Mouse (Mus musculus) intestine, postnatal 0 days (tissue): ENCODE results near the gene Gm49368. TPM values are rescaled to one million over a fixed set of nuclear protein-coding genes. Genes with fewer than 3 reads are reported as not detected.

ENCODE experiments used
- ATAC-seq: fragments of 200-750 bp; cut with Nextera tagmentation; 2 replicates; pipeline ENCODE4 v1.8.0; 2017; ENCODE audit warnings: mild to moderate bottlenecking, moderate TSS enrichment, moderate library complexity
- H3K27ac ChIP-seq: fragments of 300-500 bp; sonication (generic); 2 replicates; pipeline ENCODE4 v1.5.1; 2014; ENCODE audit warnings: mild to moderate bottlenecking, low read depth, low read length, moderate library complexity
- H3K27me3 ChIP-seq: fragments of 300-500 bp; sonication (generic); replicated peaks from 2 replicates; pipeline ENCODE4 v1.6.1; 2014; ENCODE audit warnings: low read length, mixed read lengths; ENCODE audit not compliant: control insufficient read depth, insufficient read depth
- H3K36me3 ChIP-seq: fragments of 300-500 bp; sonication (generic); 2 replicates; pipeline ENCODE4 v1.6.1; 2014; ENCODE audit warnings: mild to moderate bottlenecking, moderate library complexity; ENCODE audit not compliant: control insufficient read depth, insufficient read depth
- H3K4me1 ChIP-seq: fragments of 300-500 bp; sonication (generic); replicated peaks from 2 replicates; pipeline ENCODE4 v1.6.1; 2014; ENCODE audit warnings: antibody characterized with exemption, low read length, mixed read lengths; ENCODE audit not compliant: control insufficient read depth, insufficient read depth
- H3K4me2 ChIP-seq: fragments of 300-500 bp; sonication (generic); replicated peaks from 2 replicates; pipeline ENCODE4 v1.6.1; 2014; ENCODE audit warnings: low read depth, mild to moderate bottlenecking, moderate library complexity
- H3K4me3 ChIP-seq: fragments of 300-500 bp; sonication (generic); 2 replicates; pipeline ENCODE4 v1.5.1; 2014; ENCODE audit warnings: low read depth, low read length
- H3K9ac ChIP-seq: fragments of 300-500 bp; sonication (generic); 2 replicates; pipeline ENCODE4 v1.6.1; 2014; ENCODE audit warnings: mild to moderate bottlenecking, low read depth, low read length
- H3K9me3 ChIP-seq: fragments of 300-500 bp; sonication (generic); 2 replicates; pipeline ENCODE4 v1.6.1; 2016; ENCODE audit warnings: mixed run types; ENCODE audit not compliant: control insufficient read depth
- CTCF ChIP-seq: sonication (generic); IDR thresholded peaks from 2 replicates; pipeline ENCODE4 v1.5.1; 2016; ENCODE audit warnings: low read depth, mild to moderate bottlenecking, control low read depth, antibody characterized with exemption, moderate library complexity
- WGBS: fragments of 180-500 bp; shearing (Covaris S2); extraction: QIAGEN DNeasy Blood & Tissue Kit; methylation state at CpG from one replicate; pipeline ENCODE4 v1.1.7; 2014; 5-methylcytosine and 5-hydroxymethylcytosine counted together
- polyA plus RNA-seq: library from polyadenylated mRNA; unstranded; fragments of >200 nt; fragmentation: Nextera tagmentation; extraction: Ambion mirVana; gene quantifications from 2 replicates; pipeline ENCODE4 v1.2.1, GENCODE M21; 2015

Gm49368 gene
- polyA plus RNA-seq, 1 experiment from 2014 or later: not detected

- H3K4me2 ChIP-seq: no peak overlapping the region
- H3K27ac ChIP-seq: no peak overlapping the region
- no peak for TF ChIP-seq CTCF
- H3K4me1 ChIP-seq: no peaks in the 10 kb centered on the region; the same call in 1 of the 2 replicates
- H3K27me3 ChIP-seq: no peaks in the 10 kb centered on the region
- 90% methylated on average over 4 of the region's 4 CpGs for WGBS
- no peaks in the 10 kb centered on the region for H3K9me3 ChIP-seq
- H3K36me3 ChIP-seq: no peaks in the 10 kb centered on the region
- H3K9ac ChIP-seq: no peak overlapping the region
- H3K4me3 ChIP-seq: no peak overlapping the region
- no peak for ATAC-seq
Observed at GRCm38 (mm10) chr7:128023565-128023964, 38.9 kb upstream of the Gm49368 start.

- Histone ChIP-seq H3K36me3 (no peaks in the 10 kb centered on the region), H3K4me1 (no peaks in the 10 kb centered on the region; the same call in 1 of the 2 replicates), H3K9me3 (no peaks in the 10 kb centered on the region), H3K27ac (no peak overlapping the region), H3K27me3 (no peaks in the 10 kb centered on the region), H3K4me3 (no peak overlapping the region), H3K4me2 (no peak overlapping the region), H3K9ac (no peak overlapping the region)
- WGBS: 83% methylated on average over 9 of the region's 9 CpGs
- no peak for ATAC-seq
- TF ChIP-seq CTCF: no peak
Observed at GRCm38 (mm10) chr7:128024364-128024763, 38.1 kb upstream of the Gm49368 start.

GRCm38 (mm10) chr7:128024932-128025331 is 37.6 kb upstream of the Gm49368 start:
- no peak overlapping the region for H3K27ac ChIP-seq

GRCm38 (mm10) chr7:128025381-128025780 is 37.1 kb upstream of the Gm49368 start:
- Histone ChIP-seq H3K4me3 (no peak overlapping the region), H3K4me2 (no peak overlapping the region), H3K4me1 (no peaks in the 10 kb centered on the region), H3K27me3 (no peaks in the 10 kb centered on the region), H3K9ac (no peak overlapping the region), H3K27ac (no peak overlapping the region), H3K36me3 (no peaks in the 10 kb centered on the region), H3K9me3 (no peaks in the 10 kb centered on the region)
- 76% methylated on average over 4 of the region's 4 CpGs for WGBS
- TF ChIP-seq CTCF: no peak
- no peak for ATAC-seq

More at GRCm38 (mm10) chr7:128024932-128025331, 37.6 kb upstream of the Gm49368 start:
- Histone ChIP-seq H3K9ac (no peak overlapping the region), H3K27me3 (no peaks in the 10 kb centered on the region), H3K4me1 (no peaks in the 10 kb centered on the region; the same call in 1 of the 2 replicates), H3K9me3 (no peaks in the 10 kb centered on the region), H3K36me3 (no peaks in the 10 kb centered on the region), H3K4me3 (no peak overlapping the region), H3K4me2 (no peak overlapping the region)
- no peak for ATAC-seq
- 80% methylated on average over 4 of the region's 4 CpGs for WGBS
- no peak for TF ChIP-seq CTCF

- H3K4me2 ChIP-seq: peak overlapping the region; percentile 44
Observed at GRCm38 (mm10) chr7:128031403-128031976, 31.0 kb upstream of the Gm49368 start.

GRCm38 (mm10) chr7:128032290-128032988 is 30.0 kb upstream of the Gm49368 start:
- ATAC-seq: peak; percentile 93
- Histone ChIP-seq H3K9ac (peak overlapping the region; percentile 31; the same call in 1 of the 2 replicates), H3K4me3 (no peak overlapping the region), H3K27ac (peak overlapping the region; percentile 93), H3K9me3 (no peaks in the 10 kb centered on the region), H3K27me3 (no peaks in the 10 kb centered on the region), H3K36me3 (no peaks in the 10 kb centered on the region), H3K4me2 (peak overlapping the region; percentile 44), H3K4me1 (no peaks in the 10 kb centered on the region)
- WGBS: 39% methylated on average over 5 of the region's 5 CpGs
- no peak for TF ChIP-seq CTCF

More at GRCm38 (mm10) chr7:128031403-128031976, 31.0 kb upstream of the Gm49368 start:
- H3K36me3 ChIP-seq: no peaks in the 10 kb centered on the region
- H3K27ac ChIP-seq: peak overlapping the region; percentile 93
- no peaks in the 10 kb centered on the region for H3K9me3 ChIP-seq
- TF ChIP-seq CTCF: no peak
- H3K4me1 ChIP-seq: no peaks in the 10 kb centered on the region
- no peaks in the 10 kb centered on the region for H3K27me3 ChIP-seq
- WGBS: 30% methylated on average over 9 of the region's 9 CpGs
- peak; percentile 75 for ATAC-seq
- H3K9ac ChIP-seq: no peak overlapping the region; the same call in 1 of the 2 replicates
- H3K4me3 ChIP-seq: no peak overlapping the region
